Mouse (Mus musculus) ES-Bruce4 (cell line): ENCODE data around the gene Hdac9.

Source experiments
- CTCF ChIP-seq: IDR thresholded peaks from one replicate; pipeline ENCODE4 v1.8.1; 2011; ENCODE audit warnings: low read depth, low read length
- EP300 ChIP-seq: IDR thresholded peaks from 2 replicates; pipeline ENCODE4 v1.6.1; 2011; ENCODE audit warnings: low read depth, low read length; ENCODE audit not compliant: insufficient read depth
- POLR2A ChIP-seq: IDR thresholded peaks from one replicate; pipeline ENCODE4 v1.8.1; 2011; ENCODE audit warnings: low read length; ENCODE audit not compliant: insufficient read depth

DNA sequence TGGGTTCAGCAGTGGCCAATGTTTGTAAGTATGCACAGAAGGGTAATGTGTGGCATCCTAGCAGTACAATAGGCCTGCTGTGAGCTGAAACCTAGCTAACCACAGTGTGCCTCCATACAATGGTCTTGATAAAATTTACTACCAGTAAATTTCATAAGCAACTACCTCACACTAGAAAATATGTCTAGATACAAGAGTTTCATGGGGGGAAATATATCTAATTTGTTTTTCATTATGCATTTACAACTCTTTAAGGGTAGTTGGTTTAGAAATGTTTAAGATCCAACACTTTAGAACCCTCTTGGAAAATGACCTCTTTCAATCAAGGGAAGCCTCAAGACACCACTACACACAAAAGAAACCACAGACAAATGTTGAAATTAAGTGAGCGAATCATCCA lies 589.8 kb downstream of the Hdac9 start:
- TF ChIP-seq POLR2A, result no peak
- TF ChIP-seq EP300, result no peak
- TF ChIP-seq CTCF, result no peak
